Mouse (Mus musculus): ENCODE data around the gene Gm8871.
"Not testable (repeated sequence)": the region's sequence is repeated elsewhere in the genome, so short reads cannot be mapped to it uniquely, and the experiment has no call there.

The Gm8871 gene

GRCm38 (mm10) chr5:10947505-10947904 lies at the start of gene Gm8871, which contains the start of gene Gm8857:
Gene Gm8871, plus strand, starts transcription at chr5:10947805.
Gene Gm8857, plus strand, starts transcription at chr5:10947807.
- DNase-seq (ENCODE audit: low spot score) = not testable (repeated sequence)

DNA sequence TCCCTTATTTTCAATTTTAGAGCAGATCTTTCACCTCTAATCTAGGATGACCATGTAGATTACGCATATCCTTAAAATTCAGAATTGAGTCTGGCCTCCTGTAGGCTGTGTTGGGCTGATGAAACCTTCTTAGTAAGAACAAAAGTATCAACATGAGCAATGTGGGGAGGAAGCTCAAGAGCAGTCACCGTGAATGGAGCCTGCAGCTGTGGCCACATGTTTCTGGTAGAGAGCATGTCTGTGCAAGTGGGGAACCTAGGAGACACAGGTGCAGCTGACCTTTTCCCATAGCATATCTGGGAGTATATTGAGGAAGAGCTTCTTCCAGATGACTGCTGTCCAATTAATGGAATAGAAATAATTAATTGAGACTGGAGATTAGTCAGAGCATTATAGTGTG lies 5.9 kb downstream of the Gm8871 start:
- not testable (repeated sequence) for DNase-seq (ENCODE audit: low spot score)

DNA sequence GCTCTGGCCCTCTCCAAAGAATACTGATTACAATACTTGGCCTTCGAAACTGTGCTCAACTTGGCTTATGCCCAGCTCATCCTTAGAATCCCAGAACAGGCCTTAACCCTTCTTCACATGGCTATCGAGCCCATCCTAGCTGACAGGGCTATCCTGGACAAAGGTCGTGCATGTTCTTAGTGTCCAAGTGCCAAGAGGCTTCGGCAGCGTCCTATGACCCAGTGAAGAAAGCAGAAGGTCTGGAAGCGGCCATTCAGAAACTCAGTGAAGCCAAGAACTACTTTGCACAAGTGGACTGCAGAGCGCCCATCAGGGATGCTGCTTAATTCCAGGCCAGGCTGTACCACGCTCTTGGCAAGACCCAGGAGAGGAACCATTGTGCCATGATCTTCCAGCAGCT lies 10.5 kb downstream of the Gm8871 start:
- DNase-seq (ENCODE audit: low spot score) = not testable (repeated sequence)

Data from spleen, adult 12 weeks (tissue).